Mouse (Mus musculus) heart, adult 2 months (tissue): ENCODE measurements around the gene Lhx6. TPM values are rescaled to one million over a fixed set of nuclear protein-coding genes. Genes with fewer than 3 reads are reported as not detected.

ENCODE experiments used
- DNase-seq, 2 experiments: peaks; one replicate each; pipeline ENCODE4 v3.0.0; 2021
- H3K27ac ChIP-seq: fragments of 200-600 bp; 2 replicates; pipeline ENCODE4 v1.8.1; 2022
- H3K27me3 ChIP-seq: fragments of 200-500 bp; 2 replicates; pipeline ENCODE4 v1.6.1; 2012; ENCODE audit warnings: mild to moderate bottlenecking, low read length, inconsistent platforms, mixed read lengths; ENCODE audit not compliant: control insufficient read depth, insufficient read depth
- H3K36me3 ChIP-seq: fragments of 200-500 bp; 2 replicates; pipeline ENCODE4 v1.6.1; 2012; ENCODE audit warnings: low read length, inconsistent platforms; ENCODE audit not compliant: control insufficient read depth, insufficient read depth
- H3K4me1 ChIP-seq: fragments of 200-500 bp; 2 replicates; pipeline ENCODE4 v1.6.1; 2011; ENCODE audit warnings: low read length; ENCODE audit not compliant: control insufficient read depth, insufficient read depth
- H3K4me3 ChIP-seq: fragments of 200-600 bp; 2 replicates; pipeline ENCODE4 v1.8.1; 2022
- H3K79me2 ChIP-seq: fragments of 200-500 bp; replicated peaks from 2 replicates; pipeline ENCODE4 v1.6.1; 2012; ENCODE audit warnings: mild to moderate bottlenecking, inconsistent platforms, low read length, moderate library complexity, mixed read lengths; ENCODE audit not compliant: control insufficient read depth, insufficient read depth
- H3K9ac ChIP-seq: fragments of 200-500 bp; 2 replicates; pipeline ENCODE4 v1.6.1; 2012; ENCODE audit warnings: low read depth, mild to moderate bottlenecking, control low read depth, inconsistent platforms, low read length, mixed read lengths
- CTCF ChIP-seq: fragments of 200-600 bp; IDR thresholded peaks from 2 replicates; pipeline ENCODE4 v1.8.1; 2022; ENCODE audit warnings: antibody characterized with exemption, mild to moderate bottlenecking, moderate library complexity
- EP300 ChIP-seq: fragments of 200-500 bp; IDR thresholded peaks from 2 replicates; pipeline ENCODE4 v1.6.1; 2011; ENCODE audit warnings: low read depth, low read length, control low read depth; ENCODE audit not compliant: insufficient read depth
- POLR2A ChIP-seq: fragments of 200-500 bp; IDR thresholded peaks from 2 replicates; pipeline ENCODE4 v1.6.1; 2011; ENCODE audit warnings: mild to moderate bottlenecking, low read depth, low read length, control low read depth; ENCODE audit not compliant: insufficient read depth
- WGBS: fragments of 180-500 bp; shearing (Covaris S2); methylation state at CpG from one replicate; pipeline ENCODE4 v1.1.7; 2018; 5-methylcytosine and 5-hydroxymethylcytosine counted together
- intact Hi-C: fragments of 180-260 bp; cut with DNase I; formaldehyde crosslinking; loops from one replicate; pipeline ENCODE4 v1.15.1; 2025
- polyA plus RNA-seq: library from polyadenylated mRNA; depleted of rRNA; stranded (reverse); fragments of >200 nt; gene quantifications from 2 replicates; pipeline ENCODE4 v1.2.3, GENCODE M21; 2012
- total RNA-seq, 2 experiments: library from RNA; stranded (reverse); gene quantifications; 2 replicates each; pipeline ENCODE4 v1.2.3; 2021

Lhx6 gene
- total and polyA plus RNA-seq, 3 experiments: 2.0 to 4.7 (median 3.2) TPM

DNA sequence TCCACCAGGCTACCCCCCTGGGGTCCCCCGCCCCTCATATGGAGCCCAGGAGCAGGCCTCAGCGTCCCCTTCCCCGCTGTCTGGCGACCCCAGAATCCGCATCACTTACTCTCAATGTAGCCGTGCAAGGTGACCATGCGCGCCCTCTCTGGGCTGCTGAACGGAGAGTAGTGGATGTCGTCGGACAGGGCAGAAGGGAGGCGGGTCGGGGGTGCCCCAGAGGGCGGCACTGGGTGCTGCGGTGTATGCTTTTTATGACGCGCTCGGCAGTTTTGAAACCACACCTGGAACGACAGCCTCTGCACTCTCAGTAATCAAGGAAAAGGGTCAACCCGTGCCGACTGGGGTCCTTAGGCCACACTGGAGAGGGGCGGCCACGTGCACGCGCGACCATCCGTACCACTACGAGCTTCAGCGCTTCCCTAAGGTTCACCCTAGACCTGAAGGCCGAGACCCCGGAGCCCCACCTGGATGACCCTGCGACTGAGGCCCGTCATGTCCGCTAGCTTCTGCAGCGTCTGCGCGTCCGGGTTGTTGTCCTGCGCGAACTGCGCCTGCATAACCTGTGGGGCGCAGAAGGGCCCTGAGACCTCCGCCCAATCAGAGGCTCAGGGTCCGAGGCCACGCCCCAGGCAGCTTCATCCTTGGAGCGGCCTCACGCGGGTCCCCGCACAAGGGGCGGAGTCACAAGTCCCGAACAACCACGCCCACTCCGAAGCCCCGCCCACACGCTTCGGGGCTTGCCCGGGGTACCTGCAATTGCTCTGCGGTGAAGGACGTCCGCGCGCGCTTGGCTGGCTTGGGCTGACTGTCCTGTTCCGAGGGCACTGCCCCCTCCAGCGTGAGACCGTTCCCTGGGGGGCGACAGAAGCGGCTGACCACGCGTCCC lies 14.1 kb downstream of the Lhx6 start:
- WGBS: 30% methylated on average over 70 of the region's 70 CpGs
- H3K4me1 ChIP-seq: no peaks in the 10 kb centered on the region
- peak in 1 of 2 experiments; percentile 54 for DNase-seq
- H3K4me3 ChIP-seq: peak overlapping the region; percentile 5; the same call in 1 of the 2 replicates
- no peak overlapping the region for H3K27ac ChIP-seq
- intact Hi-C loops: no loop called here
- peaks cover 6% of the 10 kb centered on the region for H3K27me3 ChIP-seq
- no peak for TF ChIP-seq EP300
- no peak for TF ChIP-seq CTCF
- TF ChIP-seq POLR2A: no peak
- H3K36me3 ChIP-seq: no peaks in the 10 kb centered on the region
- H3K9ac ChIP-seq: no peak overlapping the region
- no peaks in the 10 kb centered on the region for H3K79me2 ChIP-seq

DNA sequence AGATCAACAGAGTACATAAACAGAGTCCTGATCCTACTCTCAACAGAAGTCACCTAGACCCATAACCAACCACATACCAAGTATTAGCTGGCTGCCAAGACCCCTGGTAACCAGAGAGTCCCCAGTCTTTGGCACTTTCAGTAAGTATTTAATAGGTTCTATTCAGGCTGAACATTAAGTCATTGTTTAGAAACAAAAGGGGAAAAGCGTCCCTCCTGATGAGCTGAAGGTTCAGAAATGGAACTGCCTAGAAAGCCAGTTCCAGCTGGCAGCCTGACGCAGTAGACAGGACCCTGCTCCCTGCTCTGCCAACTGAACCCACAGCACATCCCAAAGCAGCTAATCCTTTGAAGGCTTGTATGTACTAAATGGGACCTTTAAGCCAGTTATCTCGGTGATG lies 16.0 kb downstream of the Lhx6 start:
- no peak overlapping the region for H3K27ac ChIP-seq
- intact Hi-C loops: no loop called here
- no peak overlapping the region for H3K4me3 ChIP-seq
- H3K4me1 ChIP-seq: peaks cover 3% of the 10 kb centered on the region
- peaks cover 6% of the 10 kb centered on the region for H3K27me3 ChIP-seq
- no peak overlapping the region for H3K9ac ChIP-seq
- no peaks in the 10 kb centered on the region for H3K79me2 ChIP-seq
- H3K36me3 ChIP-seq: no peaks in the 10 kb centered on the region
- no peak for DNase-seq
- WGBS: 51% methylated on average over 3 of the region's 3 CpGs
- TF ChIP-seq CTCF: no peak
- no peak for TF ChIP-seq EP300
- no peak for TF ChIP-seq POLR2A

DNA sequence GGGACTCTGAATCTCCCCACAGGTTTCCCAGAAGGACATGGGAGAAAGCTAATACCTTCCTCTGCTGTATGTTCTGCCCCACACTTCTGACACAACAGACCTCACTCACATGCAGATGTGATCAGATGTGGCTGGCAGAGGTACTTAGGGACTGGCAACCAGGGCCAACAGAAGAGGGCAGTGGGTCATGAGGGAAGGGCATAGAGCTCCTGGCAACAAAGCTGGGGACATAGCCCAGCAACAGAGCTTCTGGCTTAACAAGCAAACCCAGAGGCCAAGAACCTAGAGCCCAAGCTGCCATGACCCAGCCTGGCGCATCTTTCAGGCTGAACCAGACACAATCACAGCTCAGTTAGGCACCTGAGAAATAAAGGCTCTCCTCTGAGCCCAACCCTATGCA lies 20.2 kb downstream of the Lhx6 start:
- DNase-seq: no peak
- intact Hi-C loops: no loop called here
- no peaks in the 10 kb centered on the region for H3K79me2 ChIP-seq
- H3K4me3 ChIP-seq: no peak overlapping the region
- no peak overlapping the region; the same call in 1 of the 2 replicates for H3K27ac ChIP-seq
- no peaks in the 10 kb centered on the region; the same call in 1 of the 2 replicates for H3K27me3 ChIP-seq
- no peaks in the 10 kb centered on the region for H3K36me3 ChIP-seq
- TF ChIP-seq POLR2A: no peak
- TF ChIP-seq EP300: no peak
- TF ChIP-seq CTCF: no peak
- 95% methylated on average over 1 of the region's 1 CpGs for WGBS
- no peak overlapping the region for H3K9ac ChIP-seq
- H3K4me1 ChIP-seq: peaks cover 3% of the 10 kb centered on the region

DNA sequence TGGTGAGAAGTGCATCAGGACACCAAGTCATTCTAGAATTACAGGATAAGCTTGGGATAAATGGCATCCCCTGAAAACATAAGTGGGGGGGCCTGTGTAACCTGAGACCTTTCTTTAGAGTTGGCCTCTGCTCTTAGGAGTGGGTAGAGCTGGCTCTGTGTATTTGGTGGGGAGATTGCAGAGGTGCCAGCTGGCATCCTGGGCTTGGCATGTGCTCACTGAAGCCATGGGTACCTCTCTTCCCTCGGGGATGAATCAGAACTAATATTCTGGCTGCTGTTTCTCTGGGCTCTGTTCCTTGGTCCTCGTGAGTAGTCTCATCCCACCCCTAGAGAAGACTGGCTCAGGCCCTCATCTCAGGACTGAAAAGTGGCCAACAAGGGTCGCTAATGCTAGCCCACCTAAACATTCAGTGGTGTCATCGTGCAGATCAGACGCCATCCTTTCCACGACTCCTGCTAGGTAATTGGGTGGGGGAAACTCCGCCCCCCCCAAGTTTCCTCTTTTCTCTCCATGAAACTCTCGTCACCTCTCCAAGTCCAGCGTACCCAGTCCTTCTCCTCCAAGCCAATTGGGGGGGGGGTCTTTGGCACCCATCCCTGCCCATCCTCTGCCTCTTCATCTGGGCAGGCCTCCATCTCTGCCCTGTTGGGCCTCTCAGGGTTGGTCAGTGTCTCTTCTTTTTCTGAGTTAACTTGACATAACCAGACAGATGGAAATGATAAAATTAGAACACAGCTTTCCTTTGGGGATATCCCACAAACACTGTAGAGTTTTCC lies 22.2 kb downstream of the Lhx6 start:
- Histone ChIP-seq H3K4me3 (no peak overlapping the region), H3K27ac (no peak overlapping the region), H3K36me3 (no peaks in the 10 kb centered on the region), H3K27me3 (no peaks in the 10 kb centered on the region), H3K79me2 (no peaks in the 10 kb centered on the region), H3K9ac (no peak overlapping the region), H3K4me1 (peaks cover 3% of the 10 kb centered on the region)
- intact Hi-C loops: no loop called here
- DNase-seq: no peak
- TF ChIP-seq CTCF (no peak), POLR2A (no peak), EP300 (no peak)
- 78% methylated on average over 9 of the region's 9 CpGs for WGBS

DNA sequence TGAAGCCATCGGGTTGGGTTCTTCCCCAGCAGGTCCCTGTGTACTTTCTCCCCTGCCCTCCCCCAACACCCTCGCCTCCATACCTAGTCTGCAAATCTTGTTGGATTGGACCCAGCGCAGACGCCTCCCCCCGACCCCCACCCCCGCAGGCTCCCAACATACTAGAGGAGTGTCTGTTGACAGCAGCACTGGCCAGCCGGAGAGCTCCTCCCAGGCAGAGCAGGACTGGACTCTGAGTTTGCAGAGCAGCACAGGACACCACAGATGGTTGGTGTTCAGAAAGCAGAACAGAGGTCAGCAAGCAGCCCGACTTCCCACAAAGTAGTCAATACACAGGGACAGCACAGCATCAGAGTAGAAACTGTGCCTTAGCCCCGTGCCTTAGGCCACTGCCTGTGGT lies 23.8 kb downstream of the Lhx6 start:
- H3K9ac ChIP-seq: no peak overlapping the region
- TF ChIP-seq CTCF (no peak), EP300 (no peak), POLR2A (no peak)
- 34% methylated on average over 9 of the region's 9 CpGs for WGBS
- no peak overlapping the region for H3K4me3 ChIP-seq
- no peaks in the 10 kb centered on the region for H3K79me2 ChIP-seq
- DNase-seq: no peak
- H3K27me3 ChIP-seq: no peaks in the 10 kb centered on the region
- no peak overlapping the region for H3K27ac ChIP-seq
- no peaks in the 10 kb centered on the region for H3K36me3 ChIP-seq
- H3K4me1 ChIP-seq: peaks cover 3% of the 10 kb centered on the region
- intact Hi-C loops: no loop called here
